Mouse (Mus musculus): ENCODE measurements around the gene Sf3a3. TPM values are rescaled to one million over a fixed set of nuclear protein-coding genes. Genes with fewer than 3 reads are reported as not detected.

The Sf3a3 gene
- polyA plus RNA-seq (2012; ENCODE audit: insufficient read depth, low replicate concordance), result 2.2 and 29.0 TPM in 2 replicates

GRCm38 (mm10) chr4:124714545-124715481 lies at the start of gene Sf3a3:
Gene Sf3a3, plus strand, starts transcription at chr4:124714776.
- TF ChIP-seq FLI1 (IDR thresholded peaks at IDR 0.05; ENCODE audit: low read length) (peak; percentile 87), GATA1 (IDR thresholded peaks at IDR 0.05; ENCODE audit: borderline replicate concordance, low read length) (no peak)
- peaks cover 41% of the 10 kb centered on the region for H3K4me1 ChIP-seq
- peak within 1 kb of the TSS; percentile 98 for H3K4me3 ChIP-seq (replicated peaks)
- peaks cover 39% of the 10 kb centered on the region for H3K36me3 ChIP-seq (replicated peaks; ENCODE audit: low read length)
- no peaks in the 10 kb centered on the region for H3K9me3 ChIP-seq
- no peaks in the 10 kb centered on the region for H3K27me3 ChIP-seq (replicated peaks)

GRCm38 (mm10) chr4:124667476-124668033 lies 47.0 kb upstream of the Sf3a3 start:
- Histone ChIP-seq H3K4me1 (no peaks in the 10 kb centered on the region; the same call in 1 of the 2 replicates), H3K9me3 (no peaks in the 10 kb centered on the region), H3K27me3 (replicated peaks) (peaks cover 96% of the 10 kb centered on the region), H3K36me3 (replicated peaks; ENCODE audit: low read length) (no peaks in the 10 kb centered on the region), H3K4me3 (replicated peaks) (no peak overlapping the region)
- no peak for TF ChIP-seq FLI1 (IDR thresholded peaks at IDR 0.05; ENCODE audit: low read length)
- no peak for TF ChIP-seq GATA1 (IDR thresholded peaks at IDR 0.05; ENCODE audit: borderline replicate concordance, low read length)

GRCm38 (mm10) chr4:124668078-124668477 lies 46.5 kb upstream of the Sf3a3 start:
- Histone ChIP-seq H3K4me1 (no peaks in the 10 kb centered on the region; the same call in 1 of the 2 replicates), H3K36me3 (replicated peaks; ENCODE audit: low read length) (no peaks in the 10 kb centered on the region), H3K4me3 (replicated peaks) (no peak overlapping the region), H3K27me3 (replicated peaks) (peaks cover 96% of the 10 kb centered on the region), H3K9me3 (no peaks in the 10 kb centered on the region)
- TF ChIP-seq GATA1 (IDR thresholded peaks at IDR 0.05; ENCODE audit: borderline replicate concordance, low read length) (no peak), FLI1 (IDR thresholded peaks at IDR 0.05; ENCODE audit: low read length) (no peak)

GRCm38 (mm10) chr4:124670232-124670631 lies 44.3 kb upstream of the Sf3a3 start:
- TF ChIP-seq GATA1 (IDR thresholded peaks at IDR 0.05; ENCODE audit: borderline replicate concordance, low read length) (no peak), FLI1 (IDR thresholded peaks at IDR 0.05; ENCODE audit: low read length) (no peak)
- peaks cover 9% of the 10 kb centered on the region for H3K36me3 ChIP-seq (replicated peaks; ENCODE audit: low read length)
- H3K27me3 ChIP-seq (replicated peaks), result peaks cover 85% of the 10 kb centered on the region
- H3K9me3 ChIP-seq, result no peaks in the 10 kb centered on the region
- H3K4me1 ChIP-seq, result no peaks in the 10 kb centered on the region; the same call in 1 of the 2 replicates
- H3K4me3 ChIP-seq (replicated peaks), result no peak overlapping the region

GRCm38 (mm10) chr4:124671583-124671982 lies 43.0 kb upstream of the Sf3a3 start:
- H3K27me3 ChIP-seq (replicated peaks), result peaks cover 72% of the 10 kb centered on the region
- H3K9me3 ChIP-seq, result no peaks in the 10 kb centered on the region
- no peaks in the 10 kb centered on the region; the same call in 1 of the 2 replicates for H3K4me1 ChIP-seq
- no peak for TF ChIP-seq FLI1 (IDR thresholded peaks at IDR 0.05; ENCODE audit: low read length)
- TF ChIP-seq GATA1 (IDR thresholded peaks at IDR 0.05; ENCODE audit: borderline replicate concordance, low read length), result no peak
- H3K4me3 ChIP-seq (replicated peaks), result no peak overlapping the region
- H3K36me3 ChIP-seq (replicated peaks; ENCODE audit: low read length), result peaks cover 23% of the 10 kb centered on the region

- TF ChIP-seq FLI1 (IDR thresholded peaks at IDR 0.05; ENCODE audit: low read length) (no peak), GATA1 (IDR thresholded peaks at IDR 0.05; ENCODE audit: borderline replicate concordance, low read length) (no peak)
- Histone ChIP-seq H3K36me3 (replicated peaks; ENCODE audit: low read length) (peaks cover 33% of the 10 kb centered on the region), H3K27me3 (replicated peaks) (peaks cover 62% of the 10 kb centered on the region), H3K4me1 (no peaks in the 10 kb centered on the region; the same call in 1 of the 2 replicates), H3K4me3 (replicated peaks) (no peak overlapping the region), H3K9me3 (no peaks in the 10 kb centered on the region)
These were observed 41.9 kb upstream of the Sf3a3 start for GRCm38 (mm10) chr4:124672347-124673320.

- no peak for TF ChIP-seq FLI1 (IDR thresholded peaks at IDR 0.05; ENCODE audit: low read length)
- no peak for TF ChIP-seq GATA1 (IDR thresholded peaks at IDR 0.05; ENCODE audit: borderline replicate concordance, low read length)
- no peak overlapping the region for H3K4me3 ChIP-seq (replicated peaks)
- peaks cover 52% of the 10 kb centered on the region for H3K36me3 ChIP-seq (replicated peaks; ENCODE audit: low read length)
- no peaks in the 10 kb centered on the region for H3K9me3 ChIP-seq
- H3K4me1 ChIP-seq, result no peaks in the 10 kb centered on the region; the same call in 1 of the 2 replicates
- H3K27me3 ChIP-seq (replicated peaks), result peaks cover 43% of the 10 kb centered on the region
These were observed 40.1 kb upstream of the Sf3a3 start for GRCm38 (mm10) chr4:124674334-124675032.

- Histone ChIP-seq H3K4me1 (no peaks in the 10 kb centered on the region; the same call in 1 of the 2 replicates), H3K27me3 (replicated peaks) (peaks cover 40% of the 10 kb centered on the region), H3K9me3 (no peaks in the 10 kb centered on the region), H3K4me3 (replicated peaks) (no peak overlapping the region), H3K36me3 (replicated peaks; ENCODE audit: low read length) (peaks cover 57% of the 10 kb centered on the region)
- TF ChIP-seq GATA1 (IDR thresholded peaks at IDR 0.05; ENCODE audit: borderline replicate concordance, low read length) (no peak), FLI1 (IDR thresholded peaks at IDR 0.05; ENCODE audit: low read length) (no peak)
These were observed 39.5 kb upstream of the Sf3a3 start for GRCm38 (mm10) chr4:124675037-124675436.

Data from megakaryocyte, embryonic 14.5 days (primary cell).